Mouse (Mus musculus): ENCODE measurements around the gene Madd. TPM values are rescaled to one million over a fixed set of nuclear protein-coding genes. Genes with fewer than 3 reads are reported as not detected.

The Madd gene
- polyA plus RNA-seq, 1 experiment from 2014 or later = 20.9 TPM

DNA sequence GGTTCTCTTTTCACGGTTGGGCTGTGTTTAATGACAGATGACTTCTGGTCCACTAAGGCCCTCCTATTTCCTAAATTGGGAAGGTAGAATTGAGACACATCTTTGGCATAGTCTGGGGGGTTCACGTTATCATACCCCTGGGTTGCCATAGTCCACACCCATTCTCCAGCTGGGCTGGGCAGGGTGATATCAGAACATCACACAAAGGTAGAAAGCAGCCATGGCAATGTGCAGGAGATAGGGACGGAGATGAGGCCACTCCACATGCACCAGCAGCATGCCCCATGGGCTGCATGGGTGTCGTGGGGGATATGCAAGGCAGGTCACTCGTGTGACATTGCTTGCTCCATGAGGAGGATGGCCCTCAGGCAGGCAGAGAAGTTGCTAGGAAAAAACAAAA, 20.1 kb downstream of the Madd start:
- no peaks in the 10 kb centered on the region for H3K4me1 ChIP-seq (ENCODE audit: control insufficient read depth, insufficient read depth, low read length)
- peaks cover 93% of the 10 kb centered on the region for H3K36me3 ChIP-seq (ENCODE audit: control insufficient read depth, insufficient read depth, low read length)
- H3K27me3 ChIP-seq (replicated peaks; ENCODE audit: control insufficient read depth, insufficient read depth, low read length) = no peaks in the 10 kb centered on the region
- no peak overlapping the region for H3K27ac ChIP-seq (ENCODE audit: low read depth, low read length)
- H3K4me3 ChIP-seq (ENCODE audit: low read depth, low read length) = no peak overlapping the region
- H3K9ac ChIP-seq (ENCODE audit: low read length) = no peak overlapping the region
- no peak for ATAC-seq
- WGBS = 92% methylated on average over 5 of the region's 5 CpGs
- no peaks in the 10 kb centered on the region for H3K9me3 ChIP-seq (replicated peaks; ENCODE audit: control insufficient read depth, low read length)
- H3K4me2 ChIP-seq (ENCODE audit: low read length) = no peak overlapping the region
- no peak for DNase-seq (ENCODE audit: low spot score)

DNA sequence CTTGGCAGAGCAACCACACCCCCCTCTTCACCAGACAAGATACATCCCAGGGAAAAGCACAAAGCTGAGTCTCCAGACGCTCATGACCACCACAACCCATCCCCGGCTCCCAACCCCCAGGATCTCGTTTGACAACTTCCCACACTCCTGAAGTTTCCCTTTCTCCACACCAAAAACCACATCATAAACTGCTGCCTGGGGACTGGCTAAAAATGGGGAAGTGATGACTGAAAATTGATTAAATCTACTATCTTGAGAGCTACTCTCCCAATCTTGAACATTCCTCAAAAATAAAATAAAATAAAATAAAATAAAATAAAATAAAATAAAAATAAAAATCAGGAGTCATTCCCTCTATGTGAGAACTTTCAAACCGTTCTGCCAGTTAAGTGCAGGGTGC, 20.7 kb downstream of the Madd start:
- Histone ChIP-seq H3K9me3 (replicated peaks; ENCODE audit: control insufficient read depth, low read length) (no peaks in the 10 kb centered on the region), H3K4me1 (ENCODE audit: control insufficient read depth, insufficient read depth, low read length) (no peaks in the 10 kb centered on the region), H3K27ac (ENCODE audit: low read depth, low read length) (no peak overlapping the region), H3K9ac (ENCODE audit: low read length) (no peak overlapping the region), H3K27me3 (replicated peaks; ENCODE audit: control insufficient read depth, insufficient read depth, low read length) (no peaks in the 10 kb centered on the region), H3K4me2 (ENCODE audit: low read length) (no peak overlapping the region), H3K4me3 (ENCODE audit: low read depth, low read length) (no peak overlapping the region), H3K36me3 (ENCODE audit: control insufficient read depth, insufficient read depth, low read length) (peaks cover 95% of the 10 kb centered on the region)
- ATAC-seq (no peak), DNase-seq (ENCODE audit: low spot score) (no peak)
- WGBS = 88% methylated on average over 4 of the region's 4 CpGs

DNA sequence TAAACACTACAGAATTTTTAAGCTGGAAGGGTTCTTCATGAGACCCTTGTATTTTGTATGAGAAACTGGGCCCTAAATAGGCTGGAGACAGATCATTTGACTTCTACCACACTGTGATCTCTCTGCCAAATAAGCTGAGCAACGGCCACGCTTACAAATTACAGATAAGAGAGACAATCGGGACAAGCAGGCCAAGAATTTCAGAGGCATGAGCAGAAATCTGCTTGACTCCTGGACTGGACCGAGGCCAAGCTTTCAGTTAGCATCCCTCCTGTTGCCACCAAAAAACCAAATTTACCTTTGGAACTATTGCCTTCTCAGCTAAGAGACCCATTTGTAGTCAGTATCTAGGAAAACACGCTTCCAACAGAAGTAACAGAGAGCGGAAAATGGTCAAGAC, 23.0 kb downstream of the Madd start:
- Histone ChIP-seq H3K4me3 (ENCODE audit: low read depth, low read length) (no peak overlapping the region), H3K9ac (ENCODE audit: low read length) (no peak overlapping the region), H3K9me3 (replicated peaks; ENCODE audit: control insufficient read depth, low read length) (no peaks in the 10 kb centered on the region), H3K4me2 (ENCODE audit: low read length) (no peak overlapping the region), H3K4me1 (ENCODE audit: control insufficient read depth, insufficient read depth, low read length) (no peaks in the 10 kb centered on the region), H3K27ac (ENCODE audit: low read depth, low read length) (no peak overlapping the region), H3K27me3 (replicated peaks; ENCODE audit: control insufficient read depth, insufficient read depth, low read length) (no peaks in the 10 kb centered on the region), H3K36me3 (ENCODE audit: control insufficient read depth, insufficient read depth, low read length) (peaks cover 96% of the 10 kb centered on the region)
- 93% methylated on average over 6 of the region's 6 CpGs for WGBS
- no peak for ATAC-seq
- no peak for DNase-seq (ENCODE audit: low spot score)

DNA sequence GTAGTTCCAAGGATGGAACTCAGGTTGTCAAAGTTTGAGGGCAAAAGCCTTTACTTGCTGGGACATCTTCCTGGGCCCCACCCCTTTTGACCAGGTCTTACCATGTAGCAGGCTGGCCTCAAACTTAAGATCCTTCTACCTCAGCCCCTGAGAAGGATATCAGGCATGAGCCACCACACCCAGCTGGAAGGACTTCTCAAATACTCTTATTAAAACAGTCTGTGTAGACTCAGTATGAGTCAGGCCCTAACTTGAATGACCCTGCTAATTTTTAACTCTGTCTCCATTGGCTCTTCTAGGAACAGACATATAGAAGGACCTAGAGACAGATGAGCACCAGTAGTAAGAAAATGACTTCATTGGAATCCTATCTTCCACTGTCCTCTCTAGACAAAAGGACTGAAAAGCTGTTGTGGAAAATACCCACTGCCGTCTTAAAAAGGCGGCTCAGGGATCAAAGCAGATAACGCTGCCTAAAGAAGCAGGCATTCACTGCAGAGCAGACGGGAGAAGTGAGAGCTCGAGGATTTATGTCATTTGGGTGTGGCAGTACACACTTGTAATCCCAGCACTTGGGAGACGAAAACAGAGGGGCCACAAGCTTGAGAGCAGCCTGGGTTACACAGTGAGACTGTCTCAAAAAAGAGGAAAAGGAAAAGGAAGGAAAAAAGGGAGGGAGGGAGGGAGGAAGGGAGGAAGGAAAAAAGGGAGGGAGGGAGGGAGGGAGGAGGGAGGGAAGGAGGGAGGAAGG, 26.5 kb downstream of the Madd start:
- Histone ChIP-seq H3K36me3 (ENCODE audit: control insufficient read depth, insufficient read depth, low read length) (peaks cover 96% of the 10 kb centered on the region), H3K27me3 (replicated peaks; ENCODE audit: control insufficient read depth, insufficient read depth, low read length) (no peaks in the 10 kb centered on the region), H3K9me3 (replicated peaks; ENCODE audit: control insufficient read depth, low read length) (no peaks in the 10 kb centered on the region), H3K4me3 (ENCODE audit: low read depth, low read length) (no peak overlapping the region), H3K4me1 (ENCODE audit: control insufficient read depth, insufficient read depth, low read length) (no peaks in the 10 kb centered on the region), H3K9ac (ENCODE audit: low read length) (no peak overlapping the region), H3K27ac (ENCODE audit: low read depth, low read length) (no peak overlapping the region), H3K4me2 (ENCODE audit: low read length) (no peak overlapping the region)
- no peak for ATAC-seq
- DNase-seq (ENCODE audit: low spot score) = no peak
- WGBS = 40% methylated on average over 6 of the region's 6 CpGs

DNA sequence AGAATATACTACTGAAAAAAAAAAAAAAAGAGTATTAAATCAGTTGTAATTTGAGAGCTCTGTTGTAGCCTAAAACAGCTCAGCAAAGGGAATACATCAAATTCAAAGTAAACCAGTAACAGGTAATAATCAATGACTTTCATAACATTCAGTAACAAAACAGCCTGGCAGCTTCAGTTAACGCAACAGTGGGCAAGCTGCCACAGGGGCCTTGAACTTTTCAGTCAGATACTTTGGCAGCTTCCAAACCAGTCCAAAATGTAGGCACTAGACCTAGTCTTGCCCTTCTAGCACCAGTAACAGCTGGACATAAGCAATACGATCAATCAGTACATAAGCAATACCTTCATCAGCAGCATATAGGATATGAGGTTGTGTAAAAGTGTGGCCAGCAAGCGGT, 29.5 kb downstream of the Madd start:
- no peak overlapping the region for H3K4me2 ChIP-seq (ENCODE audit: low read length)
- H3K36me3 ChIP-seq (ENCODE audit: control insufficient read depth, insufficient read depth, low read length) = peaks cover 89% of the 10 kb centered on the region
- no peak overlapping the region for H3K27ac ChIP-seq (ENCODE audit: low read depth, low read length)
- no peaks in the 10 kb centered on the region for H3K27me3 ChIP-seq (replicated peaks; ENCODE audit: control insufficient read depth, insufficient read depth, low read length)
- no peak overlapping the region for H3K4me3 ChIP-seq (ENCODE audit: low read depth, low read length)
- DNase-seq (ENCODE audit: low spot score) (no peak), ATAC-seq (no peak)
- no peaks in the 10 kb centered on the region for H3K4me1 ChIP-seq (ENCODE audit: control insufficient read depth, insufficient read depth, low read length)
- 98% methylated on average over 3 of the region's 3 CpGs for WGBS
- no peaks in the 10 kb centered on the region for H3K9me3 ChIP-seq (replicated peaks; ENCODE audit: control insufficient read depth, low read length)
- H3K9ac ChIP-seq (ENCODE audit: low read length) = no peak overlapping the region

DNA sequence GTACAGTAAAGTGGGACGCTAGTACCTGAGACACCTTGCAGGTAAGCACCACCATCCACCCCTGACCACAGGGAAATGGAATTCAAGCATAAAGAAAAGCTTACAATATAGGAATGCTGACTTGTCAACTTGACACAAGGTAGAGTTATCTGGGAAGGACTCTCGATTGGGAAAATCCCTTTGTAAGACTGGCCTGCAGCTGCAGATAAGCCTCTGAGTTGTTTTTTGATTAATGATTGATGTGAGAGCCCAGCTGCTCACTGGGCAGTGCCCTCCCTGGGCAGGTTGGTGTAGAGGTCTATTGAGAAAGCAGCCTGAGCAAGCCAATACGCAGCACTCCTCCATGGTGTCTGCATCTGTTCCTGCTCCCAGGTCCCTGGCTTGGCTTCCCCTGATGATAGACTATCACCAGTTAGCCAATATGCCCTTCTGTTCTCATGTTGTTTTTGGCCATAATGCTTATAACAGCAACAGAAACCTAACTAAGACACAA, 30.7 kb downstream of the Madd start:
- DNase-seq (ENCODE audit: low spot score) (no peak), ATAC-seq (no peak)
- WGBS = 84% methylated on average over 3 of the region's 3 CpGs
- no peak overlapping the region for H3K27ac ChIP-seq (ENCODE audit: low read depth, low read length)
- no peak overlapping the region for H3K4me3 ChIP-seq (ENCODE audit: low read depth, low read length)
- no peaks in the 10 kb centered on the region for H3K9me3 ChIP-seq (replicated peaks; ENCODE audit: control insufficient read depth, low read length)
- H3K36me3 ChIP-seq (ENCODE audit: control insufficient read depth, insufficient read depth, low read length) = peaks cover 81% of the 10 kb centered on the region
- H3K9ac ChIP-seq (ENCODE audit: low read length) = no peak overlapping the region
- H3K27me3 ChIP-seq (replicated peaks; ENCODE audit: control insufficient read depth, insufficient read depth, low read length) = no peaks in the 10 kb centered on the region
- no peaks in the 10 kb centered on the region for H3K4me1 ChIP-seq (ENCODE audit: control insufficient read depth, insufficient read depth, low read length)
- H3K4me2 ChIP-seq (ENCODE audit: low read length) = no peak overlapping the region

DNA sequence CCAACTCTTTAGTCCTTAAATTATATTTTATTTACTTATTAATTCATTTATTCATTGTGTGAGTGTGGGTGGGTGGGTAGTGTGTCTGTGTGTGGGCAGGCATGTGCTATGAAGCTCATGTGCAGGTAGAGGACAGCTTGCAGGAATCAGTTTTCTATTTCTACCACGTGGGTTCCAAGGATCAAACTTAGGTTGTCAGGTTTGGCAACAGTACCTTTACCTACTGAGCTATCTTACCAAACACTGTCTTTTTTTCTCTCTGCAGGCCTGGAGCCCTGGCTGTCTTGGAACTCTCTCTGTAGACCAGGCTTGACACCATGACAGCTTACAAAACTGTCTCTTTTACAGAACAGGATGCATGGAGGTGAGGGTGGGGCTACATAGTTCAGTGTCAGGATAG, 32.3 kb downstream of the Madd start:
- Histone ChIP-seq H3K9me3 (replicated peaks; ENCODE audit: control insufficient read depth, low read length) (no peaks in the 10 kb centered on the region), H3K4me1 (ENCODE audit: control insufficient read depth, insufficient read depth, low read length) (no peaks in the 10 kb centered on the region), H3K36me3 (ENCODE audit: control insufficient read depth, insufficient read depth, low read length) (peaks cover 76% of the 10 kb centered on the region), H3K4me2 (ENCODE audit: low read length) (no peak overlapping the region), H3K27ac (ENCODE audit: low read depth, low read length) (no peak overlapping the region), H3K9ac (ENCODE audit: low read length) (no peak overlapping the region), H3K4me3 (ENCODE audit: low read depth, low read length) (no peak overlapping the region), H3K27me3 (replicated peaks; ENCODE audit: control insufficient read depth, insufficient read depth, low read length) (no peaks in the 10 kb centered on the region)
- 74% methylated on average over 1 of the region's 1 CpGs for WGBS
- DNase-seq (ENCODE audit: low spot score) = no peak
- no peak for ATAC-seq

DNA sequence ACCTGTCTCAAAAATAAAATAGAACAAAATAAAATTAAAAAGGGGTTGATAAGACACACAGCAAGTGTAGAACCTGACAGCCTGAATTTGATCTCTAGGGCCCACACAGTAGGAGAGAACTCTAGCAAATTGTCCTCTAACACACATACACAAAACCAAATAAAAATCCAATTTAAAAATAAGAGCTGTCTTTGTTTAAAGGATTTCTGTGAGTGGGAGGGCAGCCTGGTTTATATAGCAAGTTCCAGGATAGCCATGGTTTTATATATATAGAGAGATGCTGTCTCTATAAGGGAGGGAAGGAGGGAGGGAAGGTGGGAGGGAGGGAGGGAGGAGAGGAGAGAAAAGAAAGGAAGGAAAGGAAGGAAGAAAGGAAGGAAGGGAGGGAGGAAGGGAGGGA, 35.5 kb downstream of the Madd start:
- Histone ChIP-seq H3K36me3 (ENCODE audit: control insufficient read depth, insufficient read depth, low read length) (peaks cover 69% of the 10 kb centered on the region), H3K27me3 (replicated peaks; ENCODE audit: control insufficient read depth, insufficient read depth, low read length) (no peaks in the 10 kb centered on the region), H3K4me3 (ENCODE audit: low read depth, low read length) (no peak overlapping the region), H3K4me1 (ENCODE audit: control insufficient read depth, insufficient read depth, low read length) (no peaks in the 10 kb centered on the region), H3K9ac (ENCODE audit: low read length) (no peak overlapping the region), H3K4me2 (ENCODE audit: low read length) (no peak overlapping the region), H3K27ac (ENCODE audit: low read depth, low read length) (no peak overlapping the region), H3K9me3 (replicated peaks; ENCODE audit: control insufficient read depth, low read length) (no peaks in the 10 kb centered on the region)
- no peak for DNase-seq (ENCODE audit: low spot score)
- ATAC-seq = no peak

DNA sequence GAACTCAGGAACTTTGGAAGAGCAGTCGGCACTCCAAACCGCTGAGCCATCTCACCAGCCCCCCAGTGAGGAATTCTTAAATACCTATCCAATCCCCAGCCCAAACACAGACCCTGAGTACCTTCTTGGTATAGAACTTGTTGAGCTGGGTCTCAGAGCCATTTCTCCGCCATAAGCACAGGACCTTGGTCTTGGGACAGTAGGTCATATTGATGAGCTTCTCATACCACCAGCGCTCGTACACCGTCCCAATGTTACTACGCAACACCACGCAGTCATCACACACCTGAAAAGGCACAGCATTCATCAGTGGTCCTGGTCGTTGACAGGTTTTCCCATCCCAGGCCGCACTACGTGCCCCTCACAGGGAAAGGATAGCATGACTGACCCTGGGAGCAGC, 40.2 kb downstream of the Madd start:
- no peaks in the 10 kb centered on the region for H3K4me1 ChIP-seq (ENCODE audit: control insufficient read depth, insufficient read depth, low read length)
- no peaks in the 10 kb centered on the region for H3K9me3 ChIP-seq (replicated peaks; ENCODE audit: control insufficient read depth, low read length)
- 95% methylated on average over 11 of the region's 11 CpGs for WGBS
- DNase-seq (ENCODE audit: low spot score) (no peak), ATAC-seq (no peak)
- H3K27me3 ChIP-seq (replicated peaks; ENCODE audit: control insufficient read depth, insufficient read depth, low read length) = no peaks in the 10 kb centered on the region
- no peak overlapping the region for H3K9ac ChIP-seq (ENCODE audit: low read length)
- no peak overlapping the region for H3K4me3 ChIP-seq (ENCODE audit: low read depth, low read length)
- peaks cover 78% of the 10 kb centered on the region for H3K36me3 ChIP-seq (ENCODE audit: control insufficient read depth, insufficient read depth, low read length)
- H3K4me2 ChIP-seq (ENCODE audit: low read length) = no peak overlapping the region
- H3K27ac ChIP-seq (ENCODE audit: low read depth, low read length) = no peak overlapping the region
